ENCODE assay signal across 11 mouse cellular contexts in the genomic region with DNA sequence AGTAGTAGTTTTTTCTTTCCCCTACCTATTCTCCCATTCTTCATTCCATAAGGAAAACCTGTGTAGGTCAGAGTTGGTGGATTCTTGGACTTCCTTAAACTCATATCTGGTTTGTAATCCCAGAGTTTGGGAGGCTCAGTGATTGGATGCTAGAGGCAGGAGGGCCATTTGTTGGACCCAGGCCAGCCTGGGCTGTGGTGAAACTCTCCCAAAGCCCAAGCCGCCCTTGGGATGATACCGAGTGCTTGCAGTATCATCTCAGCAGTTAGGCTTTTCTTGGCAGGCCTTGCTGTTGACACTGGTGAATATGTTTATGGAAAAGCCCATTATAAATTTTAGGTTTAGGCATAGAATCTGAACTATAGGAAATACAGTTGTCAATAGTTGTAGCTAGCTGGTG.
DNase-seq lines count a peak whose midpoint lies in the region; ATAC-seq lines count a peak whose summit lies in the region.
"Had no signal": no experiment of that assay in that cellular context is flagged by ENCODE, and none has a peak within 500 bp of the region (broad histone marks: within the 10 kb centered on the region; RNA-seq: fewer than 3 reads in every experiment).

No protein-coding gene starts in this region.

- H3K27ac ChIP-seq in heart, embryonic 16.5 days (ENCODE audit: low read length), result no peak overlapping the region
- no peak overlapping the region; the same call in 1 of the 2 replicates for H3K27ac ChIP-seq in heart, embryonic 12.5 days (ENCODE audit: poor library complexity, severe bottlenecking)
- H3K27ac ChIP-seq: midbrain, embryonic 15.5 days had no signal

- DNase-seq in retina, postnatal 1 day, result peak; percentile 44
- no peak for DNase-seq in retina, embryonic 14.5 days (ENCODE audit: low spot score)
- peak; percentile 38 for DNase-seq in cerebellum, postnatal 36 days
- DNase-seq in ovary, postnatal 36 days (ENCODE audit: low spot score), result peak; percentile 76
- DNase-seq in layer of hippocampus, postnatal 25 days (ENCODE audit: extremely low spot score in 1 of 2, low spot score in 1 of 2), result no peak
- no peak for DNase-seq in left cerebral cortex, adult 18-20 months (ENCODE audit: low spot score in 2 of 2)
- DNase-seq: kidney, adult 8-10 months had no signal

- H3K4me2 ChIP-seq in heart, embryonic 16.5 days (ENCODE audit: low read depth, low read length), result no peak overlapping the region
- H3K4me2 ChIP-seq in heart, embryonic 12.5 days, result no peak overlapping the region
- H3K4me2 ChIP-seq: midbrain, embryonic 15.5 days had no signal

- ATAC-seq in heart, embryonic 16.5 days (replicated peaks; ENCODE audit: extremely low read depth, insufficient read depth, low FRiP score), result peak; percentile 58
- ATAC-seq in heart, embryonic 12.5 days (ENCODE audit: insufficient number of reproducible peaks, low FRiP score), result no peak
- ATAC-seq: CD4-positive, CD25-positive, alpha-beta regulatory T cell, adult 4 months; midbrain, embryonic 15.5 days had no signal

- H3K9ac ChIP-seq in heart, embryonic 16.5 days (ENCODE audit: low read length), result no peak overlapping the region
- H3K9ac ChIP-seq in heart, embryonic 12.5 days, result no peak overlapping the region
- H3K9ac ChIP-seq: midbrain, embryonic 15.5 days had no signal

- H3K27me3 ChIP-seq in heart, embryonic 16.5 days (ENCODE audit: control insufficient read depth, insufficient read depth, low read length), result no peaks in the 10 kb centered on the region
- no peaks in the 10 kb centered on the region for H3K27me3 ChIP-seq in heart, embryonic 12.5 days (replicated peaks)
- H3K27me3 ChIP-seq: midbrain, embryonic 15.5 days had no signal

- no peak overlapping the region for H3K4me3 ChIP-seq in heart, embryonic 16.5 days (ENCODE audit: low read length)
- H3K4me3 ChIP-seq in heart, embryonic 12.5 days, result no peak overlapping the region
- H3K4me3 ChIP-seq: midbrain, embryonic 15.5 days had no signal

- no peaks in the 10 kb centered on the region for H3K9me3 ChIP-seq in heart, embryonic 16.5 days (replicated peaks; ENCODE audit: control insufficient read depth, low read length)
- no peaks in the 10 kb centered on the region for H3K9me3 ChIP-seq in heart, embryonic 12.5 days (replicated peaks)
- H3K9me3 ChIP-seq: midbrain, embryonic 15.5 days had no signal

- peaks cover 58% of the 10 kb centered on the region for H3K4me1 ChIP-seq in heart, embryonic 16.5 days (ENCODE audit: control insufficient read depth, insufficient read depth, low read length)
- peaks cover 56% of the 10 kb centered on the region for H3K4me1 ChIP-seq in heart, embryonic 12.5 days (replicated peaks)

- H3K36me3 ChIP-seq in heart, embryonic 16.5 days (ENCODE audit: control insufficient read depth, insufficient read depth), result no peaks in the 10 kb centered on the region
- no peaks in the 10 kb centered on the region for H3K36me3 ChIP-seq in heart, embryonic 12.5 days
- H3K36me3 ChIP-seq: midbrain, embryonic 15.5 days had no signal

- 28% methylated on average over 2 of the region's 2 CpGs for WGBS in heart, embryonic 16.5 days
- WGBS in heart, embryonic 12.5 days, result 35% methylated on average over 2 of the region's 2 CpGs

Comparison
In these comparisons a context has a peak if more than half of its experiments do, and no peak if none do; other contexts are left out.
1. DNase-seq: peak in retina, postnatal 1 day (single experiment), cerebellum, postnatal 36 days (2 of 2) and ovary, postnatal 36 days (single experiment); none in retina, embryonic 14.5 days (single experiment), layer of hippocampus, postnatal 25 days (0 of 2) and left cerebral cortex, adult 18-20 months (0 of 2).